Mouse (Mus musculus) embryonic facial prominence, embryonic 13.5 days (tissue): ENCODE data around the gene Wdfy1. TPM values are rescaled to one million over a fixed set of nuclear protein-coding genes. Genes with fewer than 3 reads are reported as not detected.

ENCODE experiments used
- ATAC-seq: fragments of 200-750 bp; cut with Nextera tagmentation; 2 replicates; pipeline ENCODE4 v1.8.0; 2017; ENCODE audit warnings: low read depth; ENCODE audit not compliant: insufficient number of reproducible peaks, insufficient read depth, low FRiP score, low TSS enrichment
- H3K27ac ChIP-seq: fragments of 300-500 bp; sonication (generic); 2 replicates; pipeline ENCODE4 v1.5.1; 2015; ENCODE audit warnings: moderate library complexity, mild to moderate bottlenecking, inconsistent platforms
- H3K27me3 ChIP-seq: fragments of 300-500 bp; sonication (generic); 2 replicates; pipeline ENCODE4 v1.6.1; 2015; ENCODE audit warnings: mild to moderate bottlenecking, inconsistent platforms
- H3K36me3 ChIP-seq: fragments of 300-500 bp; sonication (generic); 2 replicates; pipeline ENCODE4 v1.6.1; 2015; ENCODE audit warnings: mild to moderate bottlenecking, inconsistent platforms
- H3K4me1 ChIP-seq: fragments of 300-500 bp; sonication (generic); 2 replicates; pipeline ENCODE4 v1.6.1; 2015; ENCODE audit warnings: inconsistent platforms
- H3K4me2 ChIP-seq: fragments of 300-500 bp; sonication (generic); 2 replicates; pipeline ENCODE4 v1.6.1; 2015; ENCODE audit warnings: moderate library complexity, mild to moderate bottlenecking, inconsistent platforms
- H3K4me3 ChIP-seq: fragments of 300-500 bp; sonication (generic); 2 replicates; pipeline ENCODE4 v1.5.1; 2015; ENCODE audit warnings: mild to moderate bottlenecking, inconsistent platforms
- H3K9ac ChIP-seq: fragments of 300-500 bp; sonication (generic); 2 replicates; pipeline ENCODE4 v1.6.1; 2015; ENCODE audit warnings: mild to moderate bottlenecking, inconsistent platforms
- H3K9me3 ChIP-seq: fragments of 300-500 bp; sonication (generic); 2 replicates; pipeline ENCODE4 v1.6.1; 2016; ENCODE audit warnings: inconsistent platforms
- WGBS: fragments of 180-500 bp; shearing (Covaris S2); methylation state at CpG from one replicate; pipeline ENCODE4 v1.1.7; 2015; ENCODE audit warnings: mixed read lengths; 5-methylcytosine and 5-hydroxymethylcytosine counted together
- polyA plus RNA-seq: library from polyadenylated mRNA; unstranded; fragments of >200 nt; fragmentation: Nextera tagmentation; extraction: Ambion mirVana; gene quantifications from 2 replicates; pipeline ENCODE4 v1.2.1, GENCODE M21; 2015

Wdfy1 gene
- polyA plus RNA-seq, 1 experiment from 2014 or later, result 35.7 TPM

- H3K36me3 ChIP-seq, result peaks cover 34% of the 10 kb centered on the region
- no peaks in the 10 kb centered on the region for H3K27me3 ChIP-seq
- no peak overlapping the region for H3K9ac ChIP-seq
- no peak overlapping the region for H3K4me3 ChIP-seq
- no peak overlapping the region for H3K4me2 ChIP-seq
- no peaks in the 10 kb centered on the region for H3K9me3 ChIP-seq
- no peak overlapping the region for H3K27ac ChIP-seq
- 83% methylated on average over 3 of the region's 3 CpGs for WGBS
- no peak for ATAC-seq
- peaks cover 11% of the 10 kb centered on the region; the same call in 1 of the 2 replicates for H3K4me1 ChIP-seq
These were observed 69.2 kb downstream of the Wdfy1 start for GRCm38 (mm10) chr1:79706707-79707106.

GRCm38 (mm10) chr1:79704672-79705071 lies 71.3 kb downstream of the Wdfy1 start:
- Histone ChIP-seq H3K9ac (no peak overlapping the region), H3K27ac (no peak overlapping the region), H3K4me3 (no peak overlapping the region), H3K36me3 (peaks cover 33% of the 10 kb centered on the region), H3K27me3 (no peaks in the 10 kb centered on the region), H3K4me1 (no peaks in the 10 kb centered on the region), H3K4me2 (no peak overlapping the region), H3K9me3 (no peaks in the 10 kb centered on the region)
- ATAC-seq, result no peak
- WGBS, result 94% methylated on average over 2 of the region's 2 CpGs

GRCm38 (mm10) chr1:79703520-79703919 lies 72.4 kb downstream of the Wdfy1 start:
- no peak for ATAC-seq
- no peak overlapping the region for H3K27ac ChIP-seq
- peaks cover 1% of the 10 kb centered on the region; the same call in 1 of the 2 replicates for H3K4me1 ChIP-seq
- no peak overlapping the region for H3K4me2 ChIP-seq
- no peaks in the 10 kb centered on the region for H3K27me3 ChIP-seq
- no peaks in the 10 kb centered on the region for H3K9me3 ChIP-seq
- no peak overlapping the region for H3K4me3 ChIP-seq
- H3K9ac ChIP-seq, result no peak overlapping the region
- WGBS, result 69% methylated on average over 8 of the region's 8 CpGs
- peaks cover 29% of the 10 kb centered on the region for H3K36me3 ChIP-seq

GRCm38 (mm10) chr1:79698506-79698905 lies 77.4 kb downstream of the Wdfy1 start:
- Histone ChIP-seq H3K27ac (no peak overlapping the region), H3K4me3 (no peak overlapping the region), H3K36me3 (no peaks in the 10 kb centered on the region), H3K27me3 (no peaks in the 10 kb centered on the region), H3K4me2 (no peak overlapping the region), H3K9ac (no peak overlapping the region), H3K4me1 (peaks cover 17% of the 10 kb centered on the region), H3K9me3 (no peaks in the 10 kb centered on the region)
- no peak for ATAC-seq
- WGBS, result 79% methylated on average over 2 of the region's 2 CpGs

- Histone ChIP-seq H3K27me3 (no peaks in the 10 kb centered on the region), H3K36me3 (no peaks in the 10 kb centered on the region), H3K9me3 (no peaks in the 10 kb centered on the region), H3K4me2 (no peak overlapping the region), H3K4me1 (peaks cover 17% of the 10 kb centered on the region), H3K4me3 (no peak overlapping the region), H3K27ac (peak overlapping the region; percentile 22; the same call in 1 of the 2 replicates), H3K9ac (no peak overlapping the region)
- WGBS, result 58% methylated on average over 9 of the region's 9 CpGs
- no peak for ATAC-seq
These were observed 78.6 kb downstream of the Wdfy1 start for GRCm38 (mm10) chr1:79697382-79697781.

- Histone ChIP-seq H3K4me1 (peaks cover 17% of the 10 kb centered on the region), H3K27ac (peak overlapping the region; percentile 22; the same call in 1 of the 2 replicates), H3K9ac (no peak overlapping the region), H3K9me3 (no peaks in the 10 kb centered on the region), H3K4me2 (no peak overlapping the region), H3K27me3 (no peaks in the 10 kb centered on the region), H3K4me3 (no peak overlapping the region), H3K36me3 (no peaks in the 10 kb centered on the region)
- WGBS, result 63% methylated on average over 5 of the region's 5 CpGs
- ATAC-seq, result no peak
These were observed 79.0 kb downstream of the Wdfy1 start for GRCm38 (mm10) chr1:79696933-79697332.

GRCm38 (mm10) chr1:79692482-79692881 lies 83.5 kb downstream of the Wdfy1 start:
- no peak overlapping the region for H3K4me2 ChIP-seq
- no peak overlapping the region for H3K4me3 ChIP-seq
- H3K27ac ChIP-seq, result no peak overlapping the region
- no peaks in the 10 kb centered on the region for H3K36me3 ChIP-seq
- ATAC-seq, result no peak
- 0 out of 2 replicates have a peak, but pooled peaks cover 5% of the 10 kb centered on the region for H3K9me3 ChIP-seq
- WGBS, result 75% methylated on average over 3 of the region's 3 CpGs
- no peak overlapping the region for H3K9ac ChIP-seq
- peaks cover 7% of the 10 kb centered on the region; the same call in 1 of the 2 replicates for H3K4me1 ChIP-seq
- no peaks in the 10 kb centered on the region for H3K27me3 ChIP-seq

- Histone ChIP-seq H3K4me1 (no peaks in the 10 kb centered on the region), H3K36me3 (no peaks in the 10 kb centered on the region), H3K27ac (no peak overlapping the region), H3K4me3 (no peak overlapping the region), H3K9ac (no peak overlapping the region), H3K27me3 (no peaks in the 10 kb centered on the region), H3K4me2 (no peak overlapping the region), H3K9me3 (0 out of 2 replicates have a peak, but pooled peaks cover 5% of the 10 kb centered on the region)
- ATAC-seq, result no peak
- 96% methylated on average over 1 of the region's 1 CpGs for WGBS
These were observed 88.7 kb downstream of the Wdfy1 start for GRCm38 (mm10) chr1:79687254-79687653.

GRCm38 (mm10) chr1:79684027-79684426 lies 91.9 kb downstream of the Wdfy1 start:
- H3K4me1 ChIP-seq, result no peaks in the 10 kb centered on the region
- H3K4me2 ChIP-seq, result no peak overlapping the region
- no peak overlapping the region for H3K9ac ChIP-seq
- no peak overlapping the region for H3K27ac ChIP-seq
- H3K4me3 ChIP-seq, result no peak overlapping the region
- no peaks in the 10 kb centered on the region for H3K36me3 ChIP-seq
- no peaks in the 10 kb centered on the region for H3K27me3 ChIP-seq
- no peak for ATAC-seq
- 0 out of 2 replicates have a peak, but pooled peaks cover 5% of the 10 kb centered on the region for H3K9me3 ChIP-seq

- H3K27me3 ChIP-seq, result no peaks in the 10 kb centered on the region
- H3K27ac ChIP-seq, result no peak overlapping the region
- H3K4me3 ChIP-seq, result no peak overlapping the region
- H3K36me3 ChIP-seq, result no peaks in the 10 kb centered on the region
- no peaks in the 10 kb centered on the region for H3K4me1 ChIP-seq
- WGBS, result 11% methylated on average over 5 of the region's 5 CpGs
- H3K9me3 ChIP-seq, result 0 out of 2 replicates have a peak, but pooled peaks cover under 1% of the 10 kb centered on the region
- no peak overlapping the region for H3K4me2 ChIP-seq
- H3K9ac ChIP-seq, result no peak overlapping the region
- no peak for ATAC-seq
These were observed 93.0 kb downstream of the Wdfy1 start for GRCm38 (mm10) chr1:79682936-79683335.

- WGBS, result 82% methylated on average over 3 of the region's 3 CpGs
- ATAC-seq, result no peak
- H3K36me3 ChIP-seq, result no peaks in the 10 kb centered on the region
- no peaks in the 10 kb centered on the region for H3K4me1 ChIP-seq
- no peak overlapping the region for H3K4me2 ChIP-seq
- no peaks in the 10 kb centered on the region for H3K27me3 ChIP-seq
- no peak overlapping the region for H3K27ac ChIP-seq
- H3K9me3 ChIP-seq, result no peaks in the 10 kb centered on the region
- H3K4me3 ChIP-seq, result no peak overlapping the region
- H3K9ac ChIP-seq, result no peak overlapping the region
These were observed 95.2 kb downstream of the Wdfy1 start for GRCm38 (mm10) chr1:79680777-79681176.

GRCm38 (mm10) chr1:79678117-79678684 lies 97.7 kb downstream of the Wdfy1 start:
- 71% methylated on average over 8 of the region's 8 CpGs for WGBS
- H3K9me3 ChIP-seq, result no peaks in the 10 kb centered on the region
- H3K36me3 ChIP-seq, result no peaks in the 10 kb centered on the region
- H3K4me1 ChIP-seq, result no peaks in the 10 kb centered on the region
- H3K27me3 ChIP-seq, result peaks cover 7% of the 10 kb centered on the region
- no peak overlapping the region for H3K9ac ChIP-seq
- H3K4me3 ChIP-seq, result no peak overlapping the region
- H3K27ac ChIP-seq, result no peak overlapping the region
- H3K4me2 ChIP-seq, result no peak overlapping the region
- no peak for ATAC-seq
